Mouse (Mus musculus): ENCODE measurements around the gene B3galt6.

DNA sequence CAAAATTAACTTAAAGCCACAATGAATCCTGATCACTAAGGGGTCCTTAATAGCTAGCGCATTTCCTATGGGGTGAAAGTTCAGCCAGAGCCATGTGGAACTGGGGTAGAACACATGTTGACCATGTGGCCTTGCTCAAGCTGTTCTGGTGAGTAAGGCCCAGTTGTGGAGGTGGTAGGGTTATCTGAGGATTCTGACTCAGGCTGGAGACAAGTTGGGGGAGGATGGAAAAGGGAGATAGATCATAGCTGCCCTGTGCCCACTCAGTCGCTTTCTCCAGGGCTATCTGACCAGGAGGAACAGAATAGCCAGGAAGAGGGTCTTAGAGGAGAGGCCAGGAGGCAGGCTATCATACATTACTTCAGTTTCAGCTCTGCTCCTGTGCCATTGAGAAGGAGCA is 22.0 kb upstream of the B3galt6 start:
- TF ChIP-seq MAFK (IDR thresholded peaks at IDR 0.05; ENCODE audit: insufficient read depth, low read depth, low read length) (no peak), ZC3H11A (IDR thresholded peaks at IDR 0.05; ENCODE audit: borderline replicate concordance, low read depth, low read length) (no peak), HCFC1 (IDR thresholded peaks at IDR 0.05; ENCODE audit: borderline replicate concordance, insufficient read depth, low read length) (no peak)

Measured in ES-E14 (cell line).